Mouse (Mus musculus) stomach, postnatal 0 days (tissue): ENCODE measurements around the gene Jun.

Experiments used
- CTCF ChIP-seq: IDR thresholded peaks from 2 replicates; pipeline ENCODE4 v1.5.1; 2016; ENCODE audit warnings: antibody characterized with exemption, low read depth, mild to moderate bottlenecking, moderate library complexity
- EP300 ChIP-seq: optimal IDR thresholded peaks from 2 replicates; pipeline ENCODE3; 2016; ENCODE audit warnings: antibody characterized with exemption

GRCm38 (mm10) chr4:95049153-95049552 is 2.9 kb downstream of the Jun start:
- TF ChIP-seq CTCF: no peak
- no peak for TF ChIP-seq EP300
